Mouse (Mus musculus) stomach, embryonic 15.5 days (tissue): ENCODE results near the gene Unc50. TPM values are rescaled to one million over a fixed set of nuclear protein-coding genes. Genes with fewer than 3 reads are reported as not detected.

Experiments
- ATAC-seq: fragments of 200-750 bp; cut with Nextera tagmentation; 2 replicates; pipeline ENCODE4 v1.8.0; 2017; ENCODE audit warnings: low read depth, moderate number of reproducible peaks, moderate TSS enrichment; ENCODE audit not compliant: insufficient read depth, low FRiP score
- H3K27ac ChIP-seq: fragments of 300-500 bp; sonication (generic); 2 replicates; pipeline ENCODE4 v1.5.1; 2015; ENCODE audit warnings: mild to moderate bottlenecking, inconsistent platforms
- H3K27me3 ChIP-seq: fragments of 300-500 bp; sonication (generic); replicated peaks from 2 replicates; pipeline ENCODE4 v1.6.1; 2015; ENCODE audit warnings: inconsistent platforms
- H3K36me3 ChIP-seq: fragments of 300-500 bp; sonication (generic); 2 replicates; pipeline ENCODE4 v1.6.1; 2015; ENCODE audit warnings: inconsistent platforms
- H3K4me1 ChIP-seq: fragments of 300-500 bp; sonication (generic); 2 replicates; pipeline ENCODE4 v1.6.1; 2015; ENCODE audit warnings: inconsistent platforms
- H3K4me2 ChIP-seq: fragments of 300-500 bp; sonication (generic); 2 replicates; pipeline ENCODE4 v1.6.1; 2015; ENCODE audit warnings: mild to moderate bottlenecking, inconsistent platforms
- H3K4me3 ChIP-seq: fragments of 300-500 bp; sonication (generic); replicated peaks from 2 replicates; pipeline ENCODE4 v1.5.1; 2015; ENCODE audit warnings: inconsistent platforms
- H3K9ac ChIP-seq: fragments of 300-500 bp; sonication (generic); 2 replicates; pipeline ENCODE4 v1.6.1; 2015; ENCODE audit warnings: inconsistent platforms
- H3K9me3 ChIP-seq: fragments of 300-500 bp; sonication (generic); 2 replicates; pipeline ENCODE4 v1.6.1; 2016; ENCODE audit warnings: inconsistent platforms
- WGBS: fragments of 180-500 bp; shearing (Covaris S2); methylation state at CpG from one replicate; pipeline ENCODE4 v1.1.7; 2015; 5-methylcytosine and 5-hydroxymethylcytosine counted together
- polyA plus RNA-seq: library from polyadenylated mRNA; unstranded; fragments of >200 nt; fragmentation: Nextera tagmentation; extraction: Ambion mirVana; gene quantifications from 2 replicates; pipeline ENCODE4 v1.2.1, GENCODE M21; 2015

The Unc50 gene
- polyA plus RNA-seq, 1 experiment from 2014 or later, result 132 TPM

DNA sequence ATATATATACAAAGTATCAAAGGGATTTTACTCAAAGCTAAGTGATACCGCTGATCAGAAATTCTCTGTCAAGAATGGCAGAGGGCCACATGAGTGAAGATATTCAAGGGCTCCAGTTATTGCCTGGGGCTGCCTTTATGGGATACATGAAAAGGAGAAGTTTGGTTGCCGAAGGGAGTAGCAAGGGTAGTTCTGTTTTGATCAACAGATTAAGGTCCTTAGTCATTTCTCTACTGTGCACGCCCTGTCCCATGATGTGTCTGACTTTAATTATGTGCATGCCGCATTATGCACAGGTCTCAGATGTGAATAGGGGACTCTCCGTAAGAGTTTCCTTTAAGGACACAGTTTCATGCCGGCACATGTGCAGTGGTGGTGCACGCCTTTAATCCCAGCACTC lies 27.6 kb downstream of the Unc50 start:
- no peak overlapping the region for H3K9ac ChIP-seq
- no peaks in the 10 kb centered on the region for H3K27me3 ChIP-seq
- H3K27ac ChIP-seq, result no peak overlapping the region
- 0 out of 2 replicates have a peak, but pooled peaks cover 3% of the 10 kb centered on the region for H3K36me3 ChIP-seq
- no peak for ATAC-seq
- H3K4me2 ChIP-seq, result no peak overlapping the region
- H3K9me3 ChIP-seq, result no peaks in the 10 kb centered on the region
- WGBS, result 87% methylated on average over 7 of the region's 7 CpGs
- H3K4me3 ChIP-seq, result no peak overlapping the region
- H3K4me1 ChIP-seq, result no peaks in the 10 kb centered on the region

DNA sequence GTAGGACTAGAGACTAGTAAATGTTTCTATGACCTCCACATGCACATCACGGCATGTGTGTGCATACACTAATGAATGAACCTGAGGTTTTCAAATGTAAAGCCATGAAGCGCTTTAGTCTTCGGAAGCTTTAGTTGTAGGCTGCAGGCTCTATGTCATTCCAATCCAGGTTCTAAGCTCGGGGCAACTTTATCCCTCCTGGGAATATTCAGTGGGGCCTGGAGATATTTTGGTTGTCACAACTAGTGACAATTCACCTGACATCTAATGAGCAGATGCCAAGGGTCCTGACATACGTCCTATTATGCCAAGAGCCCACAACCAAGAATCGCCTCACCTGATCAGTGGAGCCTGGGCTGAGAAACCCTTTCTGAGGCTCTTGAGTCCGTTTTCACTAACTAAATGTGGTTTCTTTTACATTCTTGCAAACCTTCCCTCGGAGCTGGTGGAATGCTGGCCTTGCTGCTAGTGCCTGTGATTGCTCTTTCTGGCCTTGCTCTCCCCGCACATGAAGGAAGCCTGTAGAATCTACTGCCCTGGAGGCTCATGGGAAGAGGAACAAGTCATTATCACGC lies 35.0 kb downstream of the Unc50 start:
- no peaks in the 10 kb centered on the region for H3K9me3 ChIP-seq
- H3K27me3 ChIP-seq, result no peaks in the 10 kb centered on the region
- H3K4me2 ChIP-seq, result no peak overlapping the region
- H3K4me1 ChIP-seq, result no peaks in the 10 kb centered on the region
- ATAC-seq, result no peak
- no peak overlapping the region for H3K9ac ChIP-seq
- no peak overlapping the region for H3K4me3 ChIP-seq
- H3K36me3 ChIP-seq, result no peaks in the 10 kb centered on the region
- 81% methylated on average over 10 of the region's 10 CpGs for WGBS
- no peak overlapping the region for H3K27ac ChIP-seq

DNA sequence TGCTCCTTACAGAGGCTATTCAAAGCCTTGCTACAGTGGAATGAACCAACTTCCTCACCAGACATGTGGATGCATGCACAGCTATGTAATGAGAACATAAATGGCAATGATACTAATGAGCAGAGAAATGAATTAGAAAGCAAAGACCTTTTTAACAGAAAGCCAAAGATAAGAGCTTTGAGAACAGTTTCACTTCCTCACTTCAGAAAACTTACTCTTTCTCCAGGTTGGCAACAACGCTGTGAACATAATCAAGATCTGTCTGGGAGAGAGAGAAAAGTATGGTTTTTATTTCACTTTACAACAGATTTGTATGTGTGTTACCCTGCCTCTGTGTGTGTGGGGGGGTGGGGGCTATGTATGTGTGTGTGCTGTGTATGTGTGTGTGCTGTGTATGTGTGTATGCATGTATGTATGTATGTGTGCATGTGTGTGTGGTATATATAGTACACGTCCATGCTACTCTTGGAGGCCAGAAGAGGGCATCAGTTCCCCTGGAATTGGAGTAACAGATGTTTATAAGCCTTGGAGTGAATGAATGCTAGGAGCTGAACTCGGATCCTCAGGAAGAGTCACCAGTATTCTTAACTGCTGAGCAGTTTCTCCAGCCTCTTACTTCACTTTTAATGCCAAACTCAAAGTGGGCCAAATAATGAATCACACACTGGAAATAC lies 36.5 kb downstream of the Unc50 start:
- Histone ChIP-seq H3K4me2 (no peak overlapping the region), H3K27ac (no peak overlapping the region), H3K27me3 (no peaks in the 10 kb centered on the region), H3K4me1 (no peaks in the 10 kb centered on the region), H3K4me3 (no peak overlapping the region), H3K9me3 (no peaks in the 10 kb centered on the region), H3K9ac (no peak overlapping the region), H3K36me3 (no peaks in the 10 kb centered on the region)
- no peak for ATAC-seq
- WGBS, result 82% methylated on average over 3 of the region's 3 CpGs

DNA sequence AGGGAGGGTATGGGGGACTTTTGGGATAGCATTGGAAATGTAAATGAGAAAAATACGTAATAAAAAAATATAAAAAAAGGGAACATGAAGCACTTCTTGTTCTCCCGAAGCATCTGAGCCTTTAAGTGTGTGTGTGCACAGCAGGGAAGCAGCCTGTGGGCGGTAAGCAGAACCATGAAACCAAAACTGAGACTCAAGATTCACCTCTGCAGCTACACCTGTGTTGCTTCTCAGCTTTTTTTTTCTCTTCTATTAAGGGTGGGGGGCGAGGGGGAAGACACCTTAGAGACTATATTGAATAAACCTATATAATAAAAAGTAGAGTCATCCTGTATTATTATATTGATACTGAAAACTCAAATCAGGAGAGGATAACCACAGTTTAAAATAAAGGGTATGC lies 37.9 kb downstream of the Unc50 start:
- Histone ChIP-seq H3K4me3 (no peak overlapping the region), H3K27ac (no peak overlapping the region), H3K9me3 (no peaks in the 10 kb centered on the region), H3K27me3 (no peaks in the 10 kb centered on the region), H3K36me3 (no peaks in the 10 kb centered on the region), H3K4me2 (no peak overlapping the region), H3K4me1 (no peaks in the 10 kb centered on the region), H3K9ac (no peak overlapping the region)
- 82% methylated on average over 4 of the region's 4 CpGs for WGBS
- ATAC-seq, result no peak

GRCm38 (mm10) chr1:37469007-37469406 lies 39.1 kb downstream of the Unc50 start:
- no peaks in the 10 kb centered on the region for H3K36me3 ChIP-seq
- 91% methylated on average over 5 of the region's 5 CpGs for WGBS
- H3K4me3 ChIP-seq, result no peak overlapping the region
- ATAC-seq, result no peak
- no peaks in the 10 kb centered on the region for H3K9me3 ChIP-seq
- H3K9ac ChIP-seq, result no peak overlapping the region
- H3K4me2 ChIP-seq, result no peak overlapping the region
- H3K4me1 ChIP-seq, result no peaks in the 10 kb centered on the region
- no peak overlapping the region for H3K27ac ChIP-seq
- H3K27me3 ChIP-seq, result no peaks in the 10 kb centered on the region

- H3K27ac ChIP-seq, result no peak overlapping the region
- no peaks in the 10 kb centered on the region for H3K9me3 ChIP-seq
- no peak overlapping the region for H3K4me2 ChIP-seq
- WGBS, result 89% methylated on average over 6 of the region's 6 CpGs
- H3K27me3 ChIP-seq, result no peaks in the 10 kb centered on the region
- no peaks in the 10 kb centered on the region for H3K36me3 ChIP-seq
- no peak for ATAC-seq
- H3K9ac ChIP-seq, result no peak overlapping the region
- H3K4me1 ChIP-seq, result peaks cover 3% of the 10 kb centered on the region; the same call in 1 of the 2 replicates
- H3K4me3 ChIP-seq, result no peak overlapping the region
Measured at GRCm38 (mm10) chr1:37471179-37472148, 41.5 kb downstream of the Unc50 start.

DNA sequence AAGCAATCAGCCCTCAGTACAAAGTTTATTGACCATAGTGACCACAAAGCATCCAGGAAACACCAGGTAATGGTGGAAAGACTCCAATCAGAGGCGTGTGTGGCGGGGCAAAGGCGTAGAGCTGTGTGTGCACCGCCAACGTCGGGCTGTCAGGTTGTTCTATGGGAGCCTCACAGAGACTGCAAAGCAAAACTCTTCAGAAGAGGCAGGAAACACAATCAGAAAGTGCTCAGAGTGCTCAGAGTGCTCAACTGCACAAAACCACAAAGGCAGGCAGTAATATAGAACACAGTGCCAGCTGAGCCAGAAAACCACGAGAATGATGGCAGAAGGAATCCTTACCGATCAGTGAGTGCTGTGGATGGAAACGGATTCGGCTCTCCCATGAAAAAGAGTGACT lies 43.3 kb downstream of the Unc50 start:
- Histone ChIP-seq H3K27me3 (no peaks in the 10 kb centered on the region), H3K4me1 (peaks cover 8% of the 10 kb centered on the region), H3K9me3 (no peaks in the 10 kb centered on the region), H3K4me2 (no peak overlapping the region), H3K9ac (no peak overlapping the region), H3K27ac (no peak overlapping the region), H3K4me3 (no peak overlapping the region), H3K36me3 (no peaks in the 10 kb centered on the region)
- 77% methylated on average over 10 of the region's 10 CpGs for WGBS
- ATAC-seq, result no peak

GRCm38 (mm10) chr1:37474046-37474445 lies 44.1 kb downstream of the Unc50 start:
- Histone ChIP-seq H3K27ac (0 out of 2 replicates have a peak overlapping the region, but pooled peaks have one; percentile 10), H3K9ac (no peak overlapping the region), H3K4me2 (no peak overlapping the region), H3K36me3 (no peaks in the 10 kb centered on the region), H3K9me3 (no peaks in the 10 kb centered on the region), H3K27me3 (no peaks in the 10 kb centered on the region), H3K4me1 (peaks cover 12% of the 10 kb centered on the region), H3K4me3 (no peak overlapping the region)
- WGBS, result 69% methylated on average over 8 of the region's 8 CpGs
- ATAC-seq, result no peak

DNA sequence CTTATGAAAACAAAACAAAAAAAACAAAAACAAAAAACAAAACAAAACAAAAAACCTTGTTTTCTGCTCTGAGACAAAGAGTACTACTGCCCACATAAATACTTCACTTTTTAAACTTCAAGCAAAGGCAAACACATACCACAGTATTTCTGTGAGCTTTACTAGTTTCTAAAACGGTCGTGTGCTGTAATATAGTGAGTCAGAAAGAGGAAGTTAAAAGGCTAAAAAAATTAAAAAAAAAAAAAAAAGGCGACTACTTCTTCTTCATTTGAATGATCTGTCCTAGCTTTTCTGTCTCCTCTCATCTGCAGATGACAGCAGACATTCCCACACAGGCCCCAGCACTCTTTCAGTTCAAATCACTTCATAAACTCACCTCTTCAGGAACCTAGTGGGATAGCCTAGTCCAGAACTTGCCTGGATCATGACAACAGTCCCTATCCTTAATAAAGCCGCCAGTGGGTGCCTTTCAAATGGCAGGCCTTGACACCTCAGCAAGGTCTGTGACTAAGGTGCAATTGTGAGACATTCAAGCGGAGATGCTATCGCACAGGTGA lies 44.8 kb downstream of the Unc50 start:
- Histone ChIP-seq H3K4me2 (no peak overlapping the region), H3K9me3 (no peaks in the 10 kb centered on the region), H3K27ac (no peak overlapping the region), H3K36me3 (no peaks in the 10 kb centered on the region), H3K27me3 (no peaks in the 10 kb centered on the region), H3K9ac (no peak overlapping the region), H3K4me1 (peaks cover 12% of the 10 kb centered on the region), H3K4me3 (no peak overlapping the region)
- ATAC-seq, result no peak
- 79% methylated on average over 6 of the region's 6 CpGs for WGBS

DNA sequence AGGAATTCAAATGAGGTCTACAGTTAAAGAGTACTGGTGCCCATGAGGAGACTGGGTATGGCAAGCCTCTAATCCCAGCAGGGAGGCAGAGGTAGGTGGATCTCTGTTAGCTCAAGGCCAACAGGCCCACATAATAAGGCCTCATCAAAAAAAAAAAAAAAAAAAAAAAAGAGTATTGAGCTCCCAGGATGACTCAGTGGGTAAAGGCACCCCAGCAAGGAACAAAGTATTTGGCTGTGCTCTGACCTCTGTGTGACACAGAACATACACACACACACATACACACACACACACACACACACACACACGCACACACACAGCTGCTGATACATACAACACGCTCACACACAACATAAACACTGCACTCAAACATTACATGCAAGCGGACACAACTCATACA lies 45.4 kb downstream of the Unc50 start:
- no peak overlapping the region for H3K9ac ChIP-seq
- no peak overlapping the region for H3K4me3 ChIP-seq
- no peak overlapping the region for H3K27ac ChIP-seq
- peaks cover 12% of the 10 kb centered on the region for H3K4me1 ChIP-seq
- no peak for ATAC-seq
- H3K9me3 ChIP-seq, result no peaks in the 10 kb centered on the region
- H3K27me3 ChIP-seq, result no peaks in the 10 kb centered on the region
- WGBS, result 76% methylated on average over 3 of the region's 3 CpGs
- no peaks in the 10 kb centered on the region for H3K36me3 ChIP-seq
- no peak overlapping the region for H3K4me2 ChIP-seq

DNA sequence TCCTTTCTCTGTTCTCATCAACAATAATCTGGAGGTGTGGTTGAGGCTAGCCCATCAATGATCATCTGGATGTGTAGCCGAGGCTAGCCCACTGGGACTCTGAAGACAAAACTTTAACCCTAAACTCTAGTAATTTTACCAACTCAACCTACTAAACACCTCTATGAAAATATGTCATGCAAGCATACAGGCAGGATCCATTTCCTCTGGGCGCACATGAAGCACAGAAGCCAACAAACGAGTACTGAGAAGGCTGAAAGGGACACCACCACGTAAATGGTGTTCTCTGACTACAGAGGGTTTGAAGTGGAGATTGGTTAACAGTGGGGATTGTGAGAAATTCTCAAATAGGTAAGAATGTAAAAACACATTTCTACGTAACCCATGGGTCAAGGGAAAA lies 47.3 kb downstream of the Unc50 start:
- WGBS, result 90% methylated on average over 5 of the region's 5 CpGs

More for the DNA sequence above, 47.3 kb downstream of the Unc50 start:
- peaks cover 12% of the 10 kb centered on the region for H3K4me1 ChIP-seq
- H3K4me3 ChIP-seq, result no peak overlapping the region
- no peak overlapping the region for H3K4me2 ChIP-seq
- H3K36me3 ChIP-seq, result no peaks in the 10 kb centered on the region
- no peak for ATAC-seq
- no peak overlapping the region for H3K27ac ChIP-seq
- H3K9ac ChIP-seq, result no peak overlapping the region
- no peaks in the 10 kb centered on the region for H3K27me3 ChIP-seq
- no peaks in the 10 kb centered on the region for H3K9me3 ChIP-seq
